Mouse (Mus musculus) embryonic stem cell, embryonic (primary cell): Measurements from ENCODE around the gene Atg2a.

ENCODE experiments used
- CTCF ChIA-PET, 4 experiments: fragments of 300-600 bp in 2 of 4; fragments of 350-600 bp in 2 of 4; sonication (Branson Sonifier 250); formaldehyde crosslinking; loops; one replicate each; lab custom pipeline; 2022; ENCODE audit warnings: inconsistent platforms in 2 of 4; lab: Charles Lee
- POLR2A ChIA-PET, 4 experiments: fragments of 300-600 bp in 2 of 4; fragments of 350-600 bp in 2 of 4; sonication (Branson Sonifier 250); formaldehyde crosslinking; loops; one replicate each; lab custom pipeline; 2022; ENCODE audit warnings: antibody characterized with exemption in 4 of 4, inconsistent platforms in 1 of 4; lab: Charles Lee

Gene Atg2a

GRCm38 (mm10) chr19:6276426-6277421 lies 35.3 kb downstream of the Atg2a start, which contains the start of gene Ehd1:
TSS of gene Ehd1 (plus strand) at chr19:6276725.
- CTCF ChIA-PET: interaction anchor here (0.6 to 4.4 kb wide), 48 partner anchors 8 to 819 kb away, joined by 3 to 37 read pairs (median 5); partner anchors contain the start of genes Cdc42bpg (in 2 of the 4), Map4k2 (in 2 of the 4), Arl2 (in 1 of the 4) and Men1 (in 1 of the 4)
- POLR2A ChIA-PET: interaction anchor here (0.6 to 34.9 kb wide), 95 partner anchors 8 to 981 kb away, joined by 3 to 829 read pairs (median 4); partner anchors contain the start of genes Cdc42bpg (in 3 of the 4), Men1 (in 3 of the 4), Arl2 (in 2 of the 4) and Atg2a (in 2 of the 4)

GRCm38 (mm10) chr19:6277661-6278438 lies 36.4 kb downstream of the Atg2a start:
- ChIA-PET CTCF (interaction anchor here (0.6 to 4.4 kb wide), 33 partner anchors 8 to 564 kb away, joined by 3 to 37 read pairs (median 5); partner anchors contain the start of genes Cdc42bpg (in 2 of the 4) and Map4k2 (in 1 of the 4)), POLR2A (interaction anchor here (0.5 to 34.9 kb wide), 79 partner anchors 8 to 790 kb away, joined by 3 to 829 read pairs (median 4); partner anchors contain the start of genes Cdc42bpg (in 3 of the 4), Men1 (in 3 of the 4), Sf1 (in 3 of the 4) and Arl2 (in 2 of the 4))

GRCm38 (mm10) chr19:6278439-6279073 lies 37.1 kb downstream of the Atg2a start:
- ChIA-PET CTCF (interaction anchor here (0.6 to 4.4 kb wide), 29 partner anchors 8 to 756 kb away, joined by 3 to 37 read pairs (median 5); partner anchors contain the start of genes Cdc42bpg (in 2 of the 4) and Map4k2 (in 1 of the 4)), POLR2A (interaction anchor here (0.6 to 34.9 kb wide), 67 partner anchors 7 to 791 kb away, joined by 3 to 829 read pairs (median 4); partner anchors contain the start of genes Cdc42bpg (in 3 of the 4), Men1 (in 3 of the 4), Sf1 (in 2 of the 4) and Snx15 (in 2 of the 4))

- ChIA-PET POLR2A (interaction anchor here in 3 of 4 experiments (0.8 to 34.9 kb wide), 16 partner anchors 9 to 228 kb away, joined by 3 to 829 read pairs (median 14); partner anchors contain the start of gene Men1 (in 2 of the 3)), CTCF (interaction anchor here in 3 of 4 experiments (0.6 to 4.4 kb wide), 13 partner anchors 7 to 1208 kb away, joined by 3 to 37 read pairs (median 5); partner anchors contain the start of gene Arl2 (in 1 of the 3))
Measured at GRCm38 (mm10) chr19:6279481-6280144, 38.1 kb downstream of the Atg2a start.

GRCm38 (mm10) chr19:6280554-6280953 lies 39.1 kb downstream of the Atg2a start:
- ChIA-PET POLR2A (interaction anchor here in 3 of 4 experiments (1.2 to 34.9 kb wide), 9 partner anchors 10 to 55 kb away, joined by 3 to 829 read pairs (median 68); partner anchors contain the start of gene Men1 (in 1 of the 3)), CTCF (interaction anchor here in 1 of 4 experiments (0.8 to 1.3 kb wide), 2 partner anchors 11 to 13 kb away, joined by 3 to 5 read pairs; no protein-coding TSS in a partner anchor)

- ChIA-PET CTCF (interaction anchor here in 1 of 4 experiments (0.8 kb wide), 1 partner anchor 12 kb away, joined by 5 read pairs; no protein-coding TSS in a partner anchor), POLR2A (interaction anchor here in 3 of 4 experiments (0.6 to 34.9 kb wide), 10 partner anchors 11 to 82 kb away, joined by 3 to 829 read pairs (median 46); partner anchors contain the start of genes Men1 (in 1 of the 3) and Sf1 (in 1 of the 3))
Measured at GRCm38 (mm10) chr19:6281122-6282020, 39.9 kb downstream of the Atg2a start.

GRCm38 (mm10) chr19:6283001-6283400 lies 41.5 kb downstream of the Atg2a start:
- CTCF ChIA-PET: interaction anchor here in 2 of 4 experiments (0.6 to 1.0 kb wide), 3 partner anchors 10 to 22 kb away, joined by 3 read pairs; no protein-coding TSS in a partner anchor
- POLR2A ChIA-PET: interaction anchor here in 2 of 4 experiments (0.7 to 34.9 kb wide), 6 partner anchors 9 to 24 kb away, joined by 4 to 829 read pairs (median 6); no protein-coding TSS in a partner anchor

GRCm38 (mm10) chr19:6284502-6284901 lies 43.0 kb downstream of the Atg2a start:
- POLR2A ChIA-PET: interaction anchor here in 2 of 4 experiments (0.8 to 34.9 kb wide), 13 partner anchors 7 to 630 kb away, joined by 3 to 829 read pairs (median 5); partner anchors contain the start of genes Arl2 (in 1 of the 2) and Ehd1 (in 1 of the 2)
- CTCF ChIA-PET: interaction anchor here in 3 of 4 experiments (0.6 to 4.5 kb wide), 4 partner anchors 7 to 20 kb away, joined by 3 to 37 read pairs (median 6); partner anchors contain the start of gene Ehd1 (in 1 of the 3)

GRCm38 (mm10) chr19:6285226-6285625 lies 43.8 kb downstream of the Atg2a start:
- POLR2A ChIA-PET: interaction anchor here in 3 of 4 experiments (1.1 to 34.9 kb wide), 10 partner anchors 7 to 144 kb away, joined by 3 to 829 read pairs (median 6); partner anchors contain the start of genes Arl2 (in 1 of the 3), Cdc42bpg (in 1 of the 3), Ehd1 (in 1 of the 3) and Sf1 (in 1 of the 3)
- CTCF ChIA-PET: interaction anchor here in 1 of 4 experiments (4.5 kb wide), 1 partner anchor 8 kb away, joined by 37 read pairs; the partner anchor contains the start of gene Ehd1

GRCm38 (mm10) chr19:6285632-6286433 lies 44.4 kb downstream of the Atg2a start:
- CTCF ChIA-PET: interaction anchor here in 3 of 4 experiments (0.6 to 4.5 kb wide), 5 partner anchors 8 to 291 kb away, joined by 3 to 37 read pairs (median 3); partner anchors contain the start of gene Ehd1 (in 1 of the 3)
- POLR2A ChIA-PET: interaction anchor here in 3 of 4 experiments (0.9 to 34.9 kb wide), 15 partner anchors 8 to 144 kb away, joined by 3 to 829 read pairs (median 4); partner anchors contain the start of genes Ehd1 (in 3 of the 3), Sf1 (in 2 of the 3) and Cdc42bpg (in 1 of the 3)

GRCm38 (mm10) chr19:6286434-6287401 lies 45.2 kb downstream of the Atg2a start:
- ChIA-PET CTCF (interaction anchor here in 3 of 4 experiments (0.6 to 4.5 kb wide), 6 partner anchors 8 to 290 kb away, joined by 3 to 37 read pairs (median 3); partner anchors contain the start of gene Ehd1 (in 1 of the 3)), POLR2A (interaction anchor here (0.5 to 34.9 kb wide), 23 partner anchors 9 to 924 kb away, joined by 3 to 829 read pairs (median 4); partner anchors contain the start of genes Ehd1 (in 3 of the 4), Sf1 (in 2 of the 4), Cdc42bpg (in 1 of the 4) and Gpha2 (in 1 of the 4))
